Mouse (Mus musculus) kidney, adult 2 months (tissue): ENCODE measurements around the gene Grifin.

ENCODE experiments used
- CTCF ChIP-seq: fragments of 200-500 bp; conservative IDR thresholded peaks from 2 replicates; pipeline ENCODE4 v1.5.1; 2011; ENCODE audit warnings: low read depth, mild to moderate bottlenecking, control low read depth, low read length, moderate library complexity, mixed read lengths; ENCODE audit not compliant: insufficient read depth, insufficient read length
- POLR2A ChIP-seq: fragments of 200-500 bp; IDR thresholded peaks from one replicate; pipeline ENCODE4 v1.6.1; 2011; ENCODE audit warnings: low read depth, low read length, control low read depth

DNA sequence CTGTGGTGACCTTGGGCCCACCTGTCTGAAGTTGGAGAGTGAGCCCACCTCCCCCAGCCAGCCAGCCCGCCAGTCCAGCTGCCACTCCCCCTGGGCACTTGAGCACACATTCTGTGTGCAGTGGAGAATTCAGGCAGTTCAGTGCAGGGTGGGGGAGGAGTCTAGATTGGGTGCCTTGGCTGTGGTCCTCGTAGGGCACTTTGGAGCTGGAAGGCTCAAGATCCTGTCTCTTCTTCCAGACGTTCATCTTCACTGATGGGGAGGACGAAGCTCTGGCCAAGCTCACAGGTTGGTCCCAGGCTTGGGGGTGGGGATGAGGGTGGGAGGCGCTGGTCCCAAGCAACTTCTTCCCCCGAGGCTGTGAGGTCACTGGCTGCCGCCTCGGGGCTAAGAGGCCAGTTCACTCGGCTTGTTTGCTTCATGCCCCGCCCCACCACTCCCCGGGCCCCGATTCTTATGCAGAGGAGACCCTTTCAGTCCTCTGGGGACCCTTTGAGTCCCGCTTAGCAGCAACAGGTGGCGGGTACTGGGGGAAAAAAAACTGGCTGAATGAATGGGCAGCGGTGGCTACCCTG is 46.8 kb upstream of the Grifin start:
- no peak for TF ChIP-seq POLR2A
- no peak for TF ChIP-seq CTCF
